Mouse (Mus musculus) macrophage (primary cell): ENCODE measurements around the gene Gm13101. TPM values are rescaled to one million over a fixed set of nuclear protein-coding genes. Genes with fewer than 3 reads are reported as not detected.
"Not testable (repeated sequence)": the region's sequence is repeated elsewhere in the genome, so short reads cannot be mapped to it uniquely, and the experiment has no call there.

Experiments
- H3K27ac ChIP-seq: fragments of 350-480 bp; formaldehyde crosslinking; 2 replicates; pipeline ENCODE4 v1.9.0; 2021
- H3K36me3 ChIP-seq: fragments of 350-480 bp; formaldehyde crosslinking; 2 replicates; pipeline ENCODE4 v1.9.0; 2021; ENCODE audit errors: inconsistent target
- H3K4me3 ChIP-seq: fragments of 350-480 bp; formaldehyde crosslinking; 2 replicates; pipeline ENCODE4 v1.9.0; 2021; ENCODE audit errors: inconsistent target
- H3K79me2 ChIP-seq: fragments of 350-480 bp; formaldehyde crosslinking; 2 replicates; pipeline ENCODE4 v1.9.0; 2021; ENCODE audit errors: inconsistent target
- WGBS: methylation state at CpG from one replicate; pipeline ENCODE4 v1.1.7; 2026; ENCODE audit warnings: inconsistent platforms; ENCODE audit not compliant: missing documents; 5-methylcytosine and 5-hydroxymethylcytosine counted together
- polyA plus RNA-seq: library from polyadenylated mRNA; stranded (reverse); fragments of 250-400 nt; gene quantifications from 3 replicates; pipeline ENCODE4 v1.2.4, GENCODE M21; 2018; ENCODE audit warnings: inconsistent platforms
- total RNA-seq, 78 experiments: library from RNA; depleted of rRNA; stranded (reverse); fragments of 250-400 nt; gene quantifications; 1 replicate in 9 of 78; 2 replicates in 24 of 78; 3 replicates in 43 of 78; 4 replicates in 2 of 78; pipeline ENCODE4 v1.2.4; 2018; ENCODE audit warnings: inconsistent platforms in 56 of 78

Gene Gm13101
- not detected for total RNA-seq (2018; cell fraction: chromatin; rRNA removed)
- total RNA-seq (2018; cell fraction: cytosol; rRNA removed) = not detected
- total RNA-seq (2018; cell fraction: nucleus; rRNA removed) = not detected
- polyA plus RNA-seq = not detected in 3 replicates

DNA sequence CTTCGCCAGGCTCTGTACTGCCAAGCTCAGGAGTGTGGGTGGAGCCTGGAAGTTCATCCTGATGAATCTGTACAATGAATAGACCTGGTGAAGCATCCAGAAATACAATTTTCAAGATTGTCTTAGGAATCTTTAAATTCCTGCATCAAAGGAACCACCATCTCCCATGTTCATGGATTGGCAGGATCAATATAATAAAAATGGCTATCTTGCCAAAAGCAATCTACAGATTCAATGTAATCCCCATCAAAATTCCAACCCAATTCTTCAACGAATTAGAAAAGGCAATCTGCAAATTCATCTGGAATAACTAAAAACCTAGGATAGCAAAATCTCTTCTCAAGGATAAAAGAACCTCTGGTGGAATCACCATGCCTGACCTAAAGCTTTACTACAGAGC, at the start of gene Gm13101:
Gene Gm13101 (minus strand): TSS at position 101 of the 400 bp plus-strand sequence.
- H3K79me2 ChIP-seq, H3K36me3 ChIP-seq, H3K27ac ChIP-seq, H3K4me3 ChIP-seq: not testable (repeated sequence)
- WGBS = 70% methylated on average over 1 of the region's 2 CpGs

DNA sequence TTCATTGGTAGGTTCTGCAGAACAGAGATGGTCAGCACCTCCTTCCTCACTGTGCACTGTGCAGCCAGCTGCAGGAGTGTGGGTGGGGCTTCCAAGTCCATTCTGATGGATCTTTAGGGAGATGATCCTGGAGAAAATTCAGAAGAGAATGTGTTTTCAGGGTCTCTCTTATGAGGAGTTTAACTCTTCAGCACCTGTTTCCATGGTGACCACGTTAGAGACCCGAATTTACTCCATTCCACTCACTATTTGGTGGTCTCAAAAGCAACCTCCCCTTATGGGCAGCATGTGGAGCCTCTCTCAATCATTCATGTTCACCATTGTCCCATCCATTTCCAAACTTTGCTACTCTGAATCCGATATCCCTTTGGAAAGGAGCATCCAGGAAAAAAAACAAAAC, 27.5 kb upstream of the Gm13101 start, which contains the start of gene Pramef17:
Gene Pramef17 (minus strand): TSS at position 101 of the 400 bp plus-strand sequence.
- H3K36me3 ChIP-seq, H3K79me2 ChIP-seq, H3K4me3 ChIP-seq, H3K27ac ChIP-seq: not testable (repeated sequence)
- 51% methylated on average over 3 of the region's 3 CpGs for WGBS

DNA sequence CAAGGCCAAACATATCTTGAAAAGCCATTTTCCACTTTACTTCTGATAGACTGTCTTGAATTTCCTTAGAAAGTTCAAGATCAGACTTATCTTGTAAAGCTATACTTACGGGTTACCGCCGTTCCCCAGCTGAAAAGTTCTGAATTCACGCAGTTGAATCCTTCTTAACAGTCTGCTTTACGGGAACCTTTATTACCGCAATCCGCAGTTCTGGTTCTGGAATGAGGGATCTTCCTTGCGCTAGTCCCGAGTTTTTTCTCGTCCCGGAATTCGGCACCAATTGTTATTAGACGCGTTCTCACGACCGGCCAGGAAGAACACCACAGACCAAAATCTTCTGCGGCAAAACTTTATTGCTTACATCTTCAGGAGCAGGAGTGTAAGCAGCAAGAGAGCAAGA, 21.4 kb upstream of the Gm13101 start:
- H3K4me3 ChIP-seq, H3K27ac ChIP-seq, H3K36me3 ChIP-seq, H3K79me2 ChIP-seq: not testable (repeated sequence)
- 92% methylated on average over 4 of the region's 17 CpGs for WGBS

DNA sequence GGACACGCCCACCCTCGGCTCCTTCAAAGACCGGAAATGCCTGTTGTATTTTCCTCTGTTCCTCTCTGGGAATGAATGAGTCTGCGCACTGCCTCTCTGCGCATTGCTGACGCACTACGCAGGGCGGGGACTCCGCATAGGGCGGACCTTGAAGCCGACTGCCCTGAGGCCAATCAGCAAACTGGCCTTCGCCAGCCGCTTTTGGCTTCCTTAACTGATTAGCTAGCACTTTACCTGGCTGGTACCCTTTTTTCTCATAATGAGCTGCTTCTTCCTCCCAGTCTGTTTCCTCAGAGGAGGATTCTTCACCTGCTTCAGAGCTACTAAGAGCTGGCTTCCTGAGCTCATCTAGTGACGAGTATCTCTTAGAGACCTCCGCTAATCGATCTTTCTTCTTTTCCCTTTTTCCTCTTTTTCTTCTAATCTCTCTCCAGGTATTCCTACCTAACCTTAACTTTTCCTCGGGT, 20.8 kb upstream of the Gm13101 start:
- not testable (repeated sequence) for H3K4me3 ChIP-seq, H3K27ac ChIP-seq, H3K36me3 ChIP-seq, H3K79me2 ChIP-seq
- no CpG with 5 or more reads among the region's 17 CpGs for WGBS

DNA sequence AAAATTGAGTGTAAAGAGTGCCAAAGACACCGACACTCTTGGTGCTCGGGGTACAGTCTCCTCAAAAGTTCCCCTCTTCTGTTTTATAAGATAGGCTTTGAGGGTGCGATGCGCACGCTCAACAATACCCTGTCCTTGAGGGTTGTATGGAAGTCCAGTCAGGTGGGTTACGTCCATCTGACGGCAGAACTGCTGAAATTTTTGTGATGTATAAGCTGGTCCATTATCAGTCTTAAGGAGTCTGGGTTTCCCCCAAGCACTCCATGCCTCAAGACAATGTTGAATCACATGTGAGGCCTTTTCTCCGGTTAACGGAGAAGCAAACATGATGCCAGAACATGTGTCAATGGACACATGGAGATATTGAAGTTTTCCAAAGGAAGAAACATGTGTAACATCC, 19.0 kb upstream of the Gm13101 start:
- no CpG with 5 or more reads among the region's 9 CpGs for whole genome bisulfite sequencing
- H3K4me3 ChIP-seq, H3K27ac ChIP-seq, H3K36me3 ChIP-seq, H3K79me2 ChIP-seq: not testable (repeated sequence)

DNA sequence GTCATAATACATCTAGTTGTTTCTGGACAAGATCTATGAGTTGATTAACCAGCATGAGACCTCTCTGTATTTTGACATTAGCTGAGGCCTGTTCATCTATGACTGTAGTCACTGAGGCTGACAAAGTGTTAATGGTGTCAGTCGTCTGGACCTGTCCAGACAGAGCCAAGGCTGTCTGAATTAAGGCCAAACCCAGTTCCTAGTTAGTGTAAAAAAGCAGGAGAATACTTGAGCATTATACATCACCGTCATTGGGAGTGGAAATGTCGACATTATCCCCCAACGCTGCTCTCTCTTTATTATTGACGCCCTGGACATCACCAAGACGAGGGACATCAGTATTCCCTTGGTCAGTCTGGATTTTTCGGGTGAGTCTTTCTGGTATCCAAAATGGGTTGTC, 18.4 kb upstream of the Gm13101 start:
- H3K4me3 ChIP-seq, H3K36me3 ChIP-seq, H3K27ac ChIP-seq, H3K79me2 ChIP-seq: not testable (repeated sequence)
- WGBS = no CpG with 5 or more reads among the region's 7 CpGs

DNA sequence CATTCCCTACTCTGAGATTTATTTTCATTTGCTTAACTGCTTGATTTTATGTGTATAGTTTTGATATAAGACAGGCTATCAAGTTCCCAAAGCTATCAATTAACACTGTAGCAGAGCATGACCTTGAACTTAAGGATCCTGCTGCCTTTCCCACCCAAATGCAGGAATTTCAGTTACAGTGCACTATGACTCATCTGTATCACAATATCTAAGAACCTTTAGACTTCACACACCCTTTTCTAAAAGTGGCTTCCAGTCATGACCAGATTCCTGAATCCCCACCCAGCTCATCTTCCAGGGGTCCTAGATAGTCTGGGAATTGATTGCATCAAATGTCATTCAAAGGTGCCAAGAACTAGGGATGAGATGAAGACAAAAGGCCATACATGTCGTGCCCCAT, 16.7 kb upstream of the Gm13101 start:
- WGBS = no CpG with 5 or more reads among the region's 1 CpGs
- not testable (repeated sequence) for H3K27ac ChIP-seq, H3K36me3 ChIP-seq, H3K4me3 ChIP-seq, H3K79me2 ChIP-seq

DNA sequence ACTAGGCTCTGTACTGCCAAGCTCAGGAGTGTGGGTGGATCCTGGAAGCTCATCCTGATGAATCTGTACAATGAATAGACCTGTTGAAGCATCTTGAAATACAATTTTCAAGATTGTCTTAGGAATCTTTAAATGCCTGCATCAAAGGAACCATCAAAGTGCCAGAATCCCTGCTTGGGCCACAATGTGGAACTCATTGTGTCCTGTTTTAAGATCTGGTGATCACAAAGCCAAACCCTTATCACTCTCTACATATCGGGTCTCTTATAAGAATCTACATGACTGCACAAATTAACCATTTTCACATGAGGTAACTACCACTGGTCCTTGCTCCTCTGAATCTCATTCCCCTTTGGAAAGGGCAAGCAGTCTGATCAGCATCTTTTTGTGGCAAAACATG, 15.8 kb downstream of the Gm13101 start, which contains the start of gene Pramef25:
Gene Pramef25 (minus strand): TSS at position 101 of the 400 bp plus-strand sequence.
- H3K36me3 ChIP-seq, H3K27ac ChIP-seq, H3K79me2 ChIP-seq, H3K4me3 ChIP-seq: not testable (repeated sequence)
- 85% methylated on average over 1 of the region's 1 CpGs for WGBS

Other genes starting within 250 kb of the Gm13101 start
- not detected in 3 replicates for gene Gm13078, start 247.5 kb downstream of the Gm13101 start, polyA plus RNA-seq
- gene Gm13023, start 177.6 kb downstream of the Gm13101 start, polyA plus RNA-seq = not detected in 3 replicates
- not detected in 3 replicates for gene Gm13084, start 150.9 kb downstream of the Gm13101 start, polyA plus RNA-seq
- not detected in 3 replicates for gene Gm13103, start 120.5 kb downstream of the Gm13101 start, polyA plus RNA-seq
- not detected in 3 replicates for gene Pramef6, start 66.6 kb downstream of the Gm13101 start, polyA plus RNA-seq
- gene Pramef25, start 15.9 kb downstream of the Gm13101 start, polyA plus RNA-seq = not detected in 3 replicates
- gene Pramef17, start 27.4 kb upstream of the Gm13101 start, polyA plus RNA-seq = not detected in 3 replicates
- gene Pramel4, start 92.2 kb upstream of the Gm13101 start, polyA plus RNA-seq = not detected in 3 replicates
- gene Gm13102, start 139.5 kb upstream of the Gm13101 start, polyA plus RNA-seq = not detected in 3 replicates
- not detected in 3 replicates for gene Oog3, start 195.7 kb upstream of the Gm13101 start, polyA plus RNA-seq
- not detected in 3 replicates for gene Oog2, start 223.8 kb upstream of the Gm13101 start, polyA plus RNA-seq
- gene C87977, start 246.4 kb upstream of the Gm13101 start, polyA plus RNA-seq = not detected in 3 replicates